23 mouse cellular contexts compared by ENCODE assay signal in genomic region chr7:97764591-97764990, GRCm38 (mm10). TPM values are rescaled to one million over a fixed set of nuclear protein-coding genes. Genes with fewer than 3 reads are reported as not detected.
DNase-seq lines count a peak whose midpoint lies in the region; ATAC-seq and TF ChIP-seq lines count a peak whose summit lies in the region.
"Had no signal": no experiment of that assay in that cellular context is flagged by ENCODE, and none has a peak within 500 bp of the region (broad histone marks: within the 10 kb centered on the region; RNA-seq: fewer than 3 reads in every experiment).

No protein-coding gene starts in this region.

- ATAC-seq in liver, embryonic 12.5 days, result no peak
- 0 out of 2 replicates have a peak, but pooled peaks have one; percentile 7 for ATAC-seq in common myeloid progenitor, adult 5-6 weeks (replicated peaks; ENCODE audit: low read depth, poor library complexity, severe bottlenecking)
- no peak for ATAC-seq in neural tube, embryonic 15.5 days (ENCODE audit: low FRiP score)
- ATAC-seq: activated CD4-positive, CD25-positive, alpha-beta regulatory T cell, adult 4 months; hindbrain, postnatal 0 days; intestine, embryonic 16.5 days; midbrain, embryonic 16.5 days had no signal

- 73% methylated on average over 11 of the region's 11 CpGs for WGBS in liver, embryonic 12.5 days (ENCODE audit: insufficient replicate concordance)
- 86% methylated on average over 11 of the region's 11 CpGs for WGBS in hindbrain, embryonic 10.5 days
- WGBS in neural tube, embryonic 15.5 days, result 90% methylated on average over 11 of the region's 11 CpGs

- no peaks in the 10 kb centered on the region for H3K79me2 ChIP-seq in myocyte (ENCODE audit: control insufficient read depth, insufficient read depth)

- no peak for TF ChIP-seq POLR2A in myocyte (IDR thresholded peaks at IDR 0.05; ENCODE audit: insufficient read length, low read depth)

- H3K27ac ChIP-seq in liver, embryonic 12.5 days, result 0 out of 2 replicates have a peak overlapping the region, but pooled peaks have one; percentile 14
- no peak overlapping the region for H3K27ac ChIP-seq in hindbrain, embryonic 10.5 days
- no peak overlapping the region for H3K27ac ChIP-seq in neural tube, embryonic 15.5 days (replicated peaks)
- H3K27ac ChIP-seq: embryonic facial prominence, embryonic 12.5 days; forebrain, embryonic 12.5 days; gastrocnemius, adult 2 months; hindbrain, postnatal 0 days; limb, embryonic 10.5 days; lung, embryonic 15.5 days; stomach, embryonic 15.5 days had no signal

- peaks cover 22% of the 10 kb centered on the region for H3K4me1 ChIP-seq in liver, embryonic 12.5 days
- H3K4me1 ChIP-seq in hindbrain, embryonic 10.5 days (replicated peaks), result no peaks in the 10 kb centered on the region
- H3K4me1 ChIP-seq in neural tube, embryonic 15.5 days, result no peaks in the 10 kb centered on the region
- H3K4me1 ChIP-seq: embryonic facial prominence, embryonic 12.5 days; forebrain, embryonic 12.5 days; limb, embryonic 10.5 days; lung, embryonic 15.5 days; stomach, embryonic 15.5 days had no signal

- H3K4me2 ChIP-seq in liver, embryonic 12.5 days, result no peak overlapping the region
- H3K4me2 ChIP-seq in myocyte (ENCODE audit: low read depth), result peak overlapping the region; percentile 60
- no peak overlapping the region for H3K4me2 ChIP-seq in neural tube, embryonic 15.5 days
- H3K4me2 ChIP-seq: embryonic facial prominence, embryonic 12.5 days; forebrain, embryonic 12.5 days; heart, embryonic 11.5 days; lung, embryonic 15.5 days; stomach, embryonic 15.5 days had no signal

- H3K36me3 ChIP-seq in liver, embryonic 12.5 days, result no peaks in the 10 kb centered on the region
- no peaks in the 10 kb centered on the region for H3K36me3 ChIP-seq in myocyte (ENCODE audit: control insufficient read depth, insufficient read depth)
- no peaks in the 10 kb centered on the region for H3K36me3 ChIP-seq in hindbrain, embryonic 10.5 days
- no peaks in the 10 kb centered on the region for H3K36me3 ChIP-seq in neural tube, embryonic 15.5 days
- H3K36me3 ChIP-seq: embryonic facial prominence, embryonic 12.5 days; forebrain, embryonic 12.5 days; limb, embryonic 10.5 days; lung, embryonic 15.5 days; stomach, embryonic 15.5 days had no signal

- no peak overlapping the region for H3K9ac ChIP-seq in liver, embryonic 12.5 days
- H3K9ac ChIP-seq in neural tube, embryonic 15.5 days (replicated peaks), result no peak overlapping the region
- H3K9ac ChIP-seq: embryonic facial prominence, embryonic 12.5 days; forebrain, embryonic 12.5 days; lung, embryonic 15.5 days; stomach, embryonic 15.5 days had no signal

- H3K9me3 ChIP-seq in liver, embryonic 12.5 days (replicated peaks), result no peaks in the 10 kb centered on the region
- no peaks in the 10 kb centered on the region for H3K9me3 ChIP-seq in hindbrain, embryonic 10.5 days
- H3K9me3 ChIP-seq in neural tube, embryonic 15.5 days (replicated peaks), result no peaks in the 10 kb centered on the region
- H3K9me3 ChIP-seq: embryonic facial prominence, embryonic 12.5 days; forebrain, embryonic 12.5 days; limb, embryonic 10.5 days; lung, embryonic 15.5 days; stomach, embryonic 15.5 days had no signal

- H3ac ChIP-seq in myocyte (ENCODE audit: control insufficient read depth, insufficient read length), result no peak overlapping the region

- no peaks in the 10 kb centered on the region for H3K27me3 ChIP-seq in liver, embryonic 12.5 days (replicated peaks)
- no peaks in the 10 kb centered on the region for H3K27me3 ChIP-seq in myocyte (ENCODE audit: control insufficient read depth, insufficient read depth, insufficient read length)
- H3K27me3 ChIP-seq in hindbrain, embryonic 10.5 days (ENCODE audit: insufficient read depth, poor library complexity, severe bottlenecking), result no peaks in the 10 kb centered on the region
- H3K27me3 ChIP-seq in neural tube, embryonic 15.5 days (replicated peaks), result no peaks in the 10 kb centered on the region
- H3K27me3 ChIP-seq: embryonic facial prominence, embryonic 12.5 days; forebrain, embryonic 12.5 days; lung, embryonic 15.5 days; stomach, embryonic 15.5 days had no signal

- H3K4me3 ChIP-seq in liver, embryonic 12.5 days, result no peak overlapping the region
- no peak overlapping the region for H3K4me3 ChIP-seq in myocyte
- H3K4me3 ChIP-seq in hindbrain, embryonic 10.5 days, result no peak overlapping the region
- H3K4me3 ChIP-seq in neural tube, embryonic 15.5 days (replicated peaks), result no peak overlapping the region
- H3K4me3 ChIP-seq: embryonic facial prominence, embryonic 12.5 days; erythroblast, embryonic 14.5 days; forebrain, embryonic 12.5 days; gastrocnemius, adult 2 months; limb, embryonic 10.5 days; lung, embryonic 15.5 days; stomach, embryonic 15.5 days had no signal

- no peak for DNase-seq in liver
- DNase-seq in adrenal gland, postnatal 14 days, result peak; percentile 71
- DNase-seq in hindbrain, embryonic 10.5 days (ENCODE audit: low spot score), result no peak
- DNase-seq: cerebellum, adult 11 months; cerebellum, adult 9-11 months; gastrocnemius, adult 2 months; kidney, postnatal 4 days; thymus, postnatal 4 days had no signal

TF ChIP-seq in myocyte, 11 proteins besides CTCF, POLR2A, EP300 and RAD21:
- TF ChIP-seq SRF (IDR thresholded peaks at IDR 0.05; ENCODE audit: control insufficient read depth, insufficient read length, low read depth) (no peak), POLR2AphosphoS2 (IDR thresholded peaks at IDR 0.05; ENCODE audit: insufficient read length, low read depth) (no peak), MYOG (IDR thresholded peaks at IDR 0.05; ENCODE audit: control insufficient read depth in 1 of 3, insufficient read depth in 1 of 3, insufficient read length in 2 of 3, low read depth in 2 of 3) (no peak), MAX (IDR thresholded peaks at IDR 0.05; ENCODE audit: low read depth) (no peak)
TF ChIP-seq in myocyte: peak in this region for 0.

RNA-seq across cellular contexts. Expression of gene Pak1, which starts 23.8 kb away (rescaled TPM):
- 8.5 and 8.9 TPM in 2 replicates for polyA plus RNA-seq in liver, embryonic 12.5 days (2016; fragmentation: Nextera tagmentation; extraction: Ambion mirVana)
- total RNA-seq in adrenal gland, postnatal 14 days (2021), result 15.5 and 16.3 TPM in 2 replicates
- 49.3 and 51.2 TPM in 2 replicates for total RNA-seq in common myeloid progenitor, adult 5-6 weeks (2017)
- 33.2 TPM for polyA plus RNA-seq in myocyte (2012; fragmentation: generic; extraction: Trizol)
- polyA plus RNA-seq in hindbrain, embryonic 10.5 days (2016; fragmentation: Nextera tagmentation; extraction: Ambion mirVana), result 58.8 and 90.7 TPM in 2 replicates
- 117 and 134 TPM in 2 replicates for polyA plus RNA-seq in neural tube, embryonic 15.5 days (2015; fragmentation: Nextera tagmentation; extraction: Ambion mirVana)

RNA-seq across cellular contexts. Expression of gene Aqp11, which starts 26.5 kb away (rescaled TPM):
- polyA plus RNA-seq in liver, embryonic 12.5 days (2016; fragmentation: Nextera tagmentation; extraction: Ambion mirVana), result 12.1 and 12.8 TPM in 2 replicates
- 4.9 and 8.7 TPM in 2 replicates for total RNA-seq in adrenal gland, postnatal 14 days (2021)
- total RNA-seq in common myeloid progenitor, adult 5-6 weeks (2017), result 5.2 and 14.0 TPM in 2 replicates
- 0.56 TPM for polyA plus RNA-seq in myocyte (2012; fragmentation: generic; extraction: Trizol)
- polyA plus RNA-seq in hindbrain, embryonic 10.5 days (2016; fragmentation: Nextera tagmentation; extraction: Ambion mirVana), result 5.2 and 5.3 TPM in 2 replicates
- 22.6 and 35.4 TPM in 2 replicates for polyA plus RNA-seq in neural tube, embryonic 15.5 days (2015; fragmentation: Nextera tagmentation; extraction: Ambion mirVana)
